ENCODE assay signal across 7 mouse cellular contexts in genomic region chr9:21204528-21205272, GRCm38 (mm10). TPM values are rescaled to one million over a fixed set of nuclear protein-coding genes. Genes with fewer than 3 reads are reported as not detected.
A peak's percentile ranks its signal among the peaks of the same experiment; 100 is the strongest.
DNase-seq lines count a peak whose midpoint lies in the region; ATAC-seq and TF ChIP-seq lines count a peak whose summit lies in the region.

No protein-coding gene starts in this region.

- no peak for TF ChIP-seq RAD21 in CH12.LX (IDR thresholded peaks at IDR 0.05; ENCODE audit: low read depth, low read length)

- DNase-seq in CH12.LX (ENCODE audit: extremely low read depth) (peak; percentile 58), ES-CJ7 (ENCODE audit: low read depth, low spot score) (peak; percentile 74)
- DNase-seq in forelimb bud, embryonic 11.5 days (ENCODE audit: low read depth, low spot score), result peak; percentile 35
- DNase-seq in layer of hippocampus, adult 2 months (ENCODE audit: low spot score in 2 of 2), result peak; percentile 27 to 64
- no peak for DNase-seq in Muller cell, postnatal 12 days (ENCODE audit: inconsistent ontology term)
- no peak for DNase-seq in thymus, postnatal 0 days (ENCODE audit: low spot score)

- no peak overlapping the region for H3K9ac ChIP-seq in CH12.LX (ENCODE audit: insufficient read depth, low read depth)
- no peak overlapping the region for H3K9ac ChIP-seq in midbrain, embryonic 15.5 days

- TF ChIP-seq POLR2A in CH12.LX (IDR thresholded peaks at IDR 0.05; ENCODE audit: low read depth, low read length), result no peak

- no peak for TF ChIP-seq EP300 in CH12.LX (IDR thresholded peaks at IDR 0.05; ENCODE audit: low read length)

- WGBS in midbrain, embryonic 15.5 days, result 4% methylated on average over 23 of the region's 23 CpGs

- dilution Hi-C loops in CH12.LX (cut with MboI; ENCODE audit: extremely low pct_ligation_motif_present, extremely low pct_unique_long_range_greater_than_20kb, low sequenced_read_pairs), result no loop called here

- peak overlapping the region; percentile 78 for H3K27ac ChIP-seq in CH12.LX (ENCODE audit: insufficient read depth, low read depth)
- peak overlapping the region; percentile 48; the same call in 1 of the 2 replicates for H3K27ac ChIP-seq in layer of hippocampus, adult 2 months
- no peak overlapping the region for H3K27ac ChIP-seq in midbrain, embryonic 15.5 days

- peak; percentile 66 for ATAC-seq in midbrain, embryonic 15.5 days (replicated peaks)

- no peaks in the 10 kb centered on the region for H3K9me3 ChIP-seq in CH12.LX (replicated peaks; ENCODE audit: low read length)
- no peaks in the 10 kb centered on the region for H3K9me3 ChIP-seq in midbrain, embryonic 15.5 days

- H3K4me2 ChIP-seq in CH12.LX (ENCODE audit: insufficient read depth, low read depth, poor library complexity, severe bottlenecking), result peak overlapping the region; percentile 5; the same call in 1 of the 2 replicates
- H3K4me2 ChIP-seq in midbrain, embryonic 15.5 days, result peak overlapping the region; percentile 44

- no peak for TF ChIP-seq CTCF in CH12.LX (conservative IDR thresholded peaks at IDR 0.05 in 1 of 2, IDR thresholded peaks at IDR 0.05 in 1 of 2; ENCODE audit: low read depth in 2 of 2, low read length in 2 of 2)
- TF ChIP-seq CTCF in layer of hippocampus, adult 2 months (conservative IDR thresholded peaks at IDR 0.05), result no peak

- peaks cover 45 to 73% of the 10 kb centered on the region in 2 experiments for H3K36me3 ChIP-seq in CH12.LX (replicated peaks in 1 of 2; ENCODE audit: control insufficient read depth in 1 of 2, insufficient read depth in 1 of 2, low read length in 1 of 2)
- 0 out of 2 replicates have a peak, but pooled peaks cover 10% of the 10 kb centered on the region for H3K36me3 ChIP-seq in midbrain, embryonic 15.5 days (replicated peaks)

- no peaks in the 10 kb centered on the region for H3K27me3 ChIP-seq in CH12.LX (replicated peaks)
- H3K27me3 ChIP-seq in midbrain, embryonic 15.5 days (replicated peaks), result no peaks in the 10 kb centered on the region

- H3K4me3 ChIP-seq in CH12.LX (replicated peaks in 1 of 3; ENCODE audit: low read depth in 2 of 3, low read length in 2 of 3, poor library complexity in 1 of 3), result peak overlapping the region in 1 of 3 experiments; percentile 34
- peak overlapping the region; percentile 37 for H3K4me3 ChIP-seq in layer of hippocampus, adult 2 months
- peak overlapping the region; percentile 30 for H3K4me3 ChIP-seq in midbrain, embryonic 15.5 days

- in situ Hi-C loops in CH12.LX (cut with MboI; ENCODE audit: low pct_ligation_motif_present, low pct_unique_long_range_greater_than_20kb, low sequenced_read_pairs), result no loop called here

- no peaks in the 10 kb centered on the region for H3K79me2 ChIP-seq in CH12.LX (replicated peaks; ENCODE audit: control insufficient read depth, extremely low read depth, insufficient read depth, poor library complexity, severe bottlenecking)

- peaks cover 18 to 60% of the 10 kb centered on the region in 2 experiments for H3K4me1 ChIP-seq in CH12.LX (ENCODE audit: control insufficient read depth in 1 of 2, insufficient read depth in 2 of 2)
- no peaks in the 10 kb centered on the region for H3K4me1 ChIP-seq in midbrain, embryonic 15.5 days

TF ChIP-seq in CH12.LX, 34 proteins besides CTCF, POLR2A, EP300 and RAD21:
- TF ChIP-seq ZKSCAN1 (IDR thresholded peaks at IDR 0.05; ENCODE audit: borderline replicate concordance, low read depth, low read length), result no peak
- no peak for TF ChIP-seq TCF12 (IDR thresholded peaks at IDR 0.05; ENCODE audit: low read depth, low read length)
- TF ChIP-seq CHD1 (IDR thresholded peaks at IDR 0.05; ENCODE audit: low read depth, low read length), result no peak
- TF ChIP-seq POLR2AphosphoS2 (IDR thresholded peaks at IDR 0.05; ENCODE audit: low read depth, low read length), result no peak
- TF ChIP-seq MEF2A (IDR thresholded peaks at IDR 0.05; ENCODE audit: borderline replicate concordance, low read depth, low read length), result no peak

RNA-seq across cellular contexts. Expression of gene Keap1, which starts 34.5 kb away (rescaled TPM):
- total RNA-seq in CH12.LX (2012; rRNA removed) (41.7 and 42.8 TPM in 2 replicates), CH12.LX (2014; rRNA removed) (16.2 and 18.4 TPM in 2 replicates)
- 30.0 and 31.2 TPM in 2 replicates for polyA plus RNA-seq in CH12.LX (2012; ENCODE audit: insufficient read length, low read depth)
- 10 to 100 TPM; 56.7 to 60.6 TPM for total RNA-seq in layer of hippocampus, adult 2 months (2021)
- 75.4 and 78.7 TPM in 2 replicates for polyA plus RNA-seq in midbrain, embryonic 15.5 days (2015; fragmentation: Nextera tagmentation; extraction: Ambion mirVana)
- 61.2 and 64.2 TPM in 2 replicates for polyA plus RNA-seq in thymus, postnatal 0 days (2015; fragmentation: Nextera tagmentation; extraction: Ambion mirVana)

RNA-seq across cellular contexts. Expression of gene Pde4a, which starts 39.2 kb away (rescaled TPM):
- total RNA-seq in CH12.LX (2012; rRNA removed) (4.1 and 4.8 TPM in 2 replicates), CH12.LX (2014; rRNA removed) (1.2 and 1.7 TPM in 2 replicates)
- polyA plus RNA-seq in CH12.LX (2012; ENCODE audit: insufficient read length, low read depth), result 7.2 and 7.6 TPM in 2 replicates
- 10 to 100 TPM; 86.6 to 89.3 TPM for total RNA-seq in layer of hippocampus, adult 2 months (2021)
- 42.7 and 44.5 TPM in 2 replicates for polyA plus RNA-seq in midbrain, embryonic 15.5 days (2015; fragmentation: Nextera tagmentation; extraction: Ambion mirVana)
- polyA plus RNA-seq in thymus, postnatal 0 days (2015; fragmentation: Nextera tagmentation; extraction: Ambion mirVana), result 0.95 and 1.0 TPM in 2 replicates

RNA-seq across cellular contexts. Expression of gene S1pr5, which starts 43.5 kb away (rescaled TPM):
- total RNA-seq in CH12.LX (2012; rRNA removed), result not detected in 2 replicates
- total RNA-seq in CH12.LX (2014; rRNA removed), result not detected in 2 replicates
- polyA plus RNA-seq in CH12.LX (2012; ENCODE audit: insufficient read length, low read depth), result not detected in 2 replicates
- 10 to 100 TPM; 10.6 to 10.9 TPM for total RNA-seq in layer of hippocampus, adult 2 months (2021)
- polyA plus RNA-seq in midbrain, embryonic 15.5 days (2015; fragmentation: Nextera tagmentation; extraction: Ambion mirVana), result 2.8 and 4.2 TPM in 2 replicates
- polyA plus RNA-seq in thymus, postnatal 0 days (2015; fragmentation: Nextera tagmentation; extraction: Ambion mirVana), result 0.09 TPM in 1 of 2 replicates, not detected in the other

RNA-seq across cellular contexts. Expression of gene Cdc37, which starts 54.9 kb away (rescaled TPM):
- 227 and 230 TPM in 2 replicates for total RNA-seq in CH12.LX (2012; rRNA removed)
- 84.1 and 87.2 TPM in 2 replicates for total RNA-seq in CH12.LX (2014; rRNA removed)
- polyA plus RNA-seq in CH12.LX (2012; ENCODE audit: insufficient read length, low read depth), result 447 and 532 TPM in 2 replicates
- 100 to 1,000 TPM; 144 to 150 TPM for total RNA-seq in layer of hippocampus, adult 2 months (2021)
- 215 and 226 TPM in 2 replicates for polyA plus RNA-seq in midbrain, embryonic 15.5 days (2015; fragmentation: Nextera tagmentation; extraction: Ambion mirVana)
- 281 and 307 TPM in 2 replicates for polyA plus RNA-seq in thymus, postnatal 0 days (2015; fragmentation: Nextera tagmentation; extraction: Ambion mirVana)

Comparison
In these comparisons a context has a peak if more than half of its experiments do, and no peak if none do; other contexts are left out.
1. DNase-seq: peak in CH12.LX (single experiment), ES-CJ7 (single experiment), forelimb bud, embryonic 11.5 days (single experiment) and layer of hippocampus, adult 2 months (2 of 2); none in Muller cell, postnatal 12 days (single experiment) and thymus, postnatal 0 days (single experiment).